Mouse (Mus musculus): ENCODE measurements around the gene Rnase9.

DNA sequence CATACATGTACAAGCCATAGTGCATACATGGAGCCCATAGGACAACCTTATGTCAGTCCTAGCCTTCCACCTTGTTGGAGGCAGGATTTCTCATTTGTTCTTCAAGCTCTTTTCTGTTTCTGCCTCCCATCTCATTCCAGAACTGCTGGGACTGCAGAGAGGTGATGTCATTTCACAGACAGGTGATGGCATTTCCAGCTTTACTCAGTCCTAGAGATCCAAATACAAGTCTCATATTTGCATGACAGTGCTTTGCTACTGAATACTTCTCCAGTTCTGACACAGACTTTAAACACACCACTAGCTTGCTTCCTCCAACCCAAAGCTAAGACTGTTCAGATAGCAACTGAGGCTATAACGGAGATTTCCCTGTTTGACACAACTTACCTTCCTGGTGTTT lies 37.5 kb upstream of the Rnase9 start:
- no peak for TF ChIP-seq CTCF (IDR thresholded peaks at IDR 0.05; ENCODE audit: extremely low read depth, insufficient read depth, low read length)
- no peak for TF ChIP-seq POLR2A (IDR thresholded peaks at IDR 0.05; ENCODE audit: extremely low read depth, insufficient read depth, low read length)
